Mouse (Mus musculus) cerebellum, adult 2 months (tissue): ENCODE data around the gene Rasgef1a. TPM values are rescaled to one million over a fixed set of nuclear protein-coding genes. Genes with fewer than 3 reads are reported as not detected.
A peak's percentile ranks its signal among the peaks of the same experiment; 100 is the strongest.

ENCODE experiments used
- DNase-seq, 2 experiments: peaks; one replicate each; pipeline ENCODE4 v3.0.0; 2021
- H3K27ac ChIP-seq: fragments of 200-500 bp; 2 replicates; pipeline ENCODE4 v1.5.1; 2012; ENCODE audit warnings: low read length, control low read depth, inconsistent platforms; ENCODE audit not compliant: insufficient read depth
- H3K27me3 ChIP-seq: fragments of 200-500 bp; 2 replicates; pipeline ENCODE4 v1.6.1; 2012; ENCODE audit warnings: inconsistent platforms, mild to moderate bottlenecking, low read length, moderate library complexity; ENCODE audit not compliant: control insufficient read depth, insufficient read depth
- H3K4me1 ChIP-seq: fragments of 200-500 bp; 2 replicates; pipeline ENCODE4 v1.6.1; 2011; ENCODE audit warnings: low read length; ENCODE audit not compliant: control insufficient read depth, insufficient read depth
- H3K4me3 ChIP-seq: fragments of 200-500 bp; replicated peaks from 2 replicates; pipeline ENCODE3; 2011; ENCODE audit warnings: mild to moderate bottlenecking, low read depth, low read length, control low read depth; ENCODE audit not compliant: insufficient read depth
- CTCF ChIP-seq: fragments of 200-500 bp; IDR thresholded peaks from 2 replicates; pipeline ENCODE4 v1.5.1; 2011; ENCODE audit warnings: low read depth, mild to moderate bottlenecking, control low read depth, low read length, moderate library complexity, borderline replicate concordance; ENCODE audit not compliant: insufficient read depth
- POLR2A ChIP-seq: fragments of 200-500 bp; IDR thresholded peaks from 2 replicates; pipeline ENCODE4 v1.6.1; 2011; ENCODE audit warnings: low read length, control low read depth, borderline replicate concordance; ENCODE audit not compliant: insufficient read depth
- WGBS: fragments of 180-500 bp; shearing (Covaris S2); methylation state at CpG from one replicate; pipeline ENCODE4 v1.1.7; 2018; 5-methylcytosine and 5-hydroxymethylcytosine counted together
- polyA plus RNA-seq: library from polyadenylated mRNA; depleted of rRNA; stranded (reverse); fragments of >200 nt; gene quantifications from 2 replicates; pipeline ENCODE4 v1.2.3, GENCODE M21; 2012

Gene Rasgef1a
- polyA plus RNA-seq, 1 experiment = 59.8 TPM

- Histone ChIP-seq H3K27ac (peak overlapping the region; percentile 95), H3K4me3 (peak overlapping the region; percentile 39), H3K27me3 (no peaks in the 10 kb centered on the region), H3K4me1 (peaks cover 52% of the 10 kb centered on the region)
- TF ChIP-seq CTCF (no peak), POLR2A (peak; percentile 65; the same call in 1 of the 2 replicates)
- 9% methylated on average over 11 of the region's 11 CpGs for WGBS
- peak; percentile 85 to 91 for DNase-seq
Measured at GRCm38 (mm10) chr6:118012987-118013866, 2.0 kb downstream of the Rasgef1a start.

- Histone ChIP-seq H3K4me3 (no peak overlapping the region), H3K4me1 (peaks cover 66% of the 10 kb centered on the region), H3K27me3 (no peaks in the 10 kb centered on the region), H3K27ac (peak overlapping the region; percentile 95; the same call in 1 of the 2 replicates)
- DNase-seq = no peak
- TF ChIP-seq CTCF (no peak), POLR2A (no peak)
- 66% methylated on average over 4 of the region's 4 CpGs for WGBS
Measured at GRCm38 (mm10) chr6:118014881-118015280, 3.6 kb downstream of the Rasgef1a start.

- H3K27ac ChIP-seq = no peak overlapping the region
- WGBS = 63% methylated on average over 3 of the region's 3 CpGs
- no peak for DNase-seq
- H3K4me3 ChIP-seq = no peak overlapping the region
- no peaks in the 10 kb centered on the region for H3K27me3 ChIP-seq
- H3K4me1 ChIP-seq = peaks cover 67% of the 10 kb centered on the region
- TF ChIP-seq CTCF (no peak), POLR2A (no peak)
Measured at GRCm38 (mm10) chr6:118015971-118016370, 4.7 kb downstream of the Rasgef1a start.

GRCm38 (mm10) chr6:118018666-118019065, 7.4 kb downstream of the Rasgef1a start:
- no peak overlapping the region for H3K27ac ChIP-seq
- H3K27me3 ChIP-seq = no peaks in the 10 kb centered on the region
- WGBS = 73% methylated on average over 5 of the region's 5 CpGs
- peaks cover 64% of the 10 kb centered on the region for H3K4me1 ChIP-seq
- TF ChIP-seq CTCF = no peak
- no peak for TF ChIP-seq POLR2A
- no peak for DNase-seq
- H3K4me3 ChIP-seq = no peak overlapping the region

- TF ChIP-seq CTCF = no peak
- H3K4me3 ChIP-seq = peak overlapping the region; percentile 12
Measured at GRCm38 (mm10) chr6:118019569-118019968, 8.3 kb downstream of the Rasgef1a start.

DNA sequence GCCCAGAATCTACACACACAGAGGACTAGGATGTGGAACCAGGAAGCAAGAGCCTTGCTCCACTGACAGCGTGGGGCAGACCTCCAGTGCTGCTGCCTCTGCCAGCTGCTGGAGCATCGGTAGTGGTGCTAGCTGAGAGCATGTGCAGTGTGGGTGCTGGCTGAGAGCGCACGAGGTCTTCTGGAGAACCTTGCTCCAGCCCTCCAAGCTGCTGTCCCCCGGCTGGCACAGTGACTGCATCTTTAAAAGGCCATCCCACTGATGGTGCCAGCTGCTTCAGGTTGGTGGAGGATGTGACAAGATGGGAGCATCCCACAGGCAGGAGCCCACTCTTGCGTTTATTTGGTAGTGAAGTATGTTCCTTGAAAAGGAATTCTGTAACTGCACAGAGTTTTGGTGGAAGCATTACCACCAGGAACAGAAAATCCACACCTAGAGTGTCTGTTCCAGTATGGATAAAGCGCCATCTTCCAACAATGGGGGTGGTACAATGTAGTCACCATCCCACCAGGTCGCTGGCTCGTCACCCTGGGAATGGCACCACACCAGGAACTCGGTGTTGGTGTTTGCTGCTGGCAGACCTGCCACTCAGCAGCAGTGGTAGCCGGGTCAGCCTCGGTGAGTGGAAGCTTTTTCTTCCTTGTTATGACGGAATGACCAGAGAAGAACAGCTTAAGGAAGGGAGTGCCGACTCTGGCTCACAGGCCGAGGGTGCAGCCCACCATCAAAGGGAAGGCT, 11.8 kb downstream of the Rasgef1a start:
- no peak for TF ChIP-seq POLR2A
- no peak for TF ChIP-seq CTCF
- WGBS = 22% methylated on average over 15 of the region's 15 CpGs
- Histone ChIP-seq H3K27me3 (no peaks in the 10 kb centered on the region), H3K27ac (no peak overlapping the region), H3K4me1 (peaks cover 25% of the 10 kb centered on the region), H3K4me3 (no peak overlapping the region)
- no peak for DNase-seq

More at GRCm38 (mm10) chr6:118019569-118019968, 8.3 kb downstream of the Rasgef1a start:
- Histone ChIP-seq H3K27ac (peak overlapping the region; percentile 60), H3K27me3 (no peaks in the 10 kb centered on the region), H3K4me1 (peaks cover 55% of the 10 kb centered on the region)
- DNase-seq = peak; percentile 52 to 55
- 5% methylated on average over 7 of the region's 7 CpGs for WGBS

- Histone ChIP-seq H3K4me1 (peaks cover 9% of the 10 kb centered on the region), H3K27me3 (no peaks in the 10 kb centered on the region), H3K27ac (no peak overlapping the region), H3K4me3 (no peak overlapping the region)
- no peak for DNase-seq
- WGBS = 59% methylated on average over 3 of the region's 3 CpGs
- no peak for TF ChIP-seq CTCF
- no peak for TF ChIP-seq POLR2A
Measured at GRCm38 (mm10) chr6:118027036-118027435, 15.8 kb downstream of the Rasgef1a start.

- Histone ChIP-seq H3K4me3 (no peak overlapping the region), H3K4me1 (peaks cover 6% of the 10 kb centered on the region; the same call in 1 of the 2 replicates), H3K27me3 (no peaks in the 10 kb centered on the region), H3K27ac (no peak overlapping the region)
- 75% methylated on average over 1 of the region's 1 CpGs for WGBS
- TF ChIP-seq CTCF = no peak
- no peak for TF ChIP-seq POLR2A
- DNase-seq = no peak
Measured at GRCm38 (mm10) chr6:118031467-118031866, 20.2 kb downstream of the Rasgef1a start.
